Mouse (Mus musculus) heart, embryonic 10.5 days (tissue): ENCODE data around the gene Reep6. TPM values are rescaled to one million over a fixed set of nuclear protein-coding genes. Genes with fewer than 3 reads are reported as not detected.

Source experiments
- DNase-seq: peaks from one replicate; pipeline ENCODE4 v3.0.0-alpha.2; 2017; ENCODE audit warnings: low spot score
- H3K27ac ChIP-seq: fragments of 300-500 bp; sonication (generic); 2 replicates; pipeline ENCODE4 v1.5.1; 2016; ENCODE audit warnings: mild to moderate bottlenecking
- H3K27me3 ChIP-seq: fragments of 300-500 bp; sonication (generic); 2 replicates; pipeline ENCODE4 v1.6.1; 2016; ENCODE audit warnings: mild to moderate bottlenecking; ENCODE audit not compliant: poor library complexity, insufficient read depth, severe bottlenecking
- H3K36me3 ChIP-seq: fragments of 300-500 bp; sonication (generic); 2 replicates; pipeline ENCODE4 v1.6.1; 2016; ENCODE audit warnings: mild to moderate bottlenecking, moderate library complexity
- H3K4me1 ChIP-seq: fragments of 300-500 bp; sonication (generic); 2 replicates; pipeline ENCODE4 v1.6.1; 2016; ENCODE audit warnings: mild to moderate bottlenecking
- H3K4me3 ChIP-seq: fragments of 300-500 bp; sonication (generic); 2 replicates; pipeline ENCODE4 v1.5.1; 2016; ENCODE audit warnings: mild to moderate bottlenecking, moderate library complexity
- H3K9me3 ChIP-seq: fragments of 300-500 bp; sonication (generic); 2 replicates; pipeline ENCODE4 v1.6.1; 2016; ENCODE audit warnings: mild to moderate bottlenecking, moderate library complexity
- WGBS: fragments of 180-500 bp; shearing (Covaris S2); methylation state at CpG from one replicate; pipeline ENCODE4 v1.1.7; 2016; 5-methylcytosine and 5-hydroxymethylcytosine counted together
- polyA plus RNA-seq: library from polyadenylated mRNA; unstranded; fragments of >200 nt; fragmentation: Nextera tagmentation; extraction: Ambion mirVana; gene quantifications from 2 replicates; pipeline ENCODE4 v1.2.1, GENCODE M21; 2016

The Reep6 gene
- polyA plus RNA-seq, 1 experiment from 2014 or later = 18.3 TPM

GRCm38 (mm10) chr10:80356001-80356682 is 26.4 kb downstream of the Reep6 start, which contains the start of gene Plk5:
TSS of gene Plk5 (plus strand) at chr10:80356459.
- DNase-seq = no peak
- H3K4me1 ChIP-seq = peaks cover 28% of the 10 kb centered on the region
- no peaks in the 10 kb centered on the region for H3K9me3 ChIP-seq
- no peaks in the 10 kb centered on the region for H3K36me3 ChIP-seq
- H3K27ac ChIP-seq = no peak within 1 kb of the TSS
- H3K4me3 ChIP-seq = peak within 1 kb of the TSS; percentile 49
- H3K27me3 ChIP-seq = peaks cover 99% of the 10 kb centered on the region
- 2% methylated on average over 52 of the region's 53 CpGs for WGBS

GRCm38 (mm10) chr10:80356737-80357136 is 27.0 kb downstream of the Reep6 start:
- no peak for DNase-seq
- H3K27ac ChIP-seq = no peak overlapping the region
- peak overlapping the region; percentile 49 for H3K4me3 ChIP-seq

GRCm38 (mm10) chr10:80357336-80357735 is 27.6 kb downstream of the Reep6 start:
- no peak overlapping the region for H3K27ac ChIP-seq
- peaks cover 26% of the 10 kb centered on the region for H3K4me1 ChIP-seq
- no peaks in the 10 kb centered on the region for H3K36me3 ChIP-seq
- H3K9me3 ChIP-seq = no peaks in the 10 kb centered on the region
- no peak for DNase-seq
- no peak overlapping the region for H3K4me3 ChIP-seq
- 34% methylated on average over 7 of the region's 7 CpGs for WGBS
- peaks cover 94% of the 10 kb centered on the region for H3K27me3 ChIP-seq

More at GRCm38 (mm10) chr10:80356737-80357136, 27.0 kb downstream of the Reep6 start:
- peaks cover 28% of the 10 kb centered on the region for H3K4me1 ChIP-seq
- no peaks in the 10 kb centered on the region for H3K36me3 ChIP-seq
- WGBS = 4% methylated on average over 34 of the region's 34 CpGs
- H3K9me3 ChIP-seq = no peaks in the 10 kb centered on the region
- H3K27me3 ChIP-seq = peaks cover 99% of the 10 kb centered on the region

DNA sequence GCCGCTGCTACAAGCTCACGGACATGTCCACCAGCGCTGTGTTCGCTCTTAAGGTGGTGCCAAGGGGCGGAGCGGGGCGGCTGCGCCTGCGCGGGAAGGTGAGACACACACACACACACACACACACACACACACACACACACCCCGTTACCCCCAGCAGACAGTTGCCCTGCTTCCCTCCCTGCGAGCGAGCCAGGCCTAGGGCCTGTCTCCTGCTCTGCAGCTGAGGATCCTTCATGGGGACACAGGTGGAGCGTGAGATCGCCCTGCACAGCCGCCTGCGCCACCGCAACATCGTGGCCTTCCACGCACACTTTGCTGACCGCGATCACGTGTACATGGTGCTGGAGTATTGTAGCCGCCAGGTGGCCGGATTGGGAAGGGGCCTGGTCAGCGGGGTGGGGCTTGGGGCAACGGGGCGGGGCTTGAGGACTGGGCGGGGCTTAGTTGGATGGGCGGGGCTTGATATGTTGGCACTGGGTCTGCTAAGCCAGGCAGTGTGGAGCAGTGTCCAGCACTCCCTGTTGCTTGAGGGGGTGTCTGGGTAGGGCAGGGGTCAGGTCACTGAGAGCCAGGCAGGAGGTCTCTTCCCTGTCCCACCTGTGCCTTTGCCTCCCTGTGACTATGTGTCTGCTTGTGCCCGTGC is 28.4 kb downstream of the Reep6 start:
- H3K27me3 ChIP-seq = peaks cover 94% of the 10 kb centered on the region
- no peaks in the 10 kb centered on the region for H3K9me3 ChIP-seq
- DNase-seq = no peak
- peak overlapping the region; percentile 44 for H3K4me3 ChIP-seq
- H3K36me3 ChIP-seq = no peaks in the 10 kb centered on the region
- H3K4me1 ChIP-seq = peaks cover 19% of the 10 kb centered on the region
- 7% methylated on average over 31 of the region's 31 CpGs for WGBS
- no peak overlapping the region for H3K27ac ChIP-seq

- H3K27ac ChIP-seq = no peak overlapping the region
- peaks cover 7% of the 10 kb centered on the region for H3K4me1 ChIP-seq
- 50% methylated on average over 6 of the region's 6 CpGs for WGBS
- H3K4me3 ChIP-seq = no peak overlapping the region
- no peaks in the 10 kb centered on the region for H3K36me3 ChIP-seq
- H3K27me3 ChIP-seq = peaks cover 91% of the 10 kb centered on the region
- 0 out of 2 replicates have a peak, but pooled peaks cover 4% of the 10 kb centered on the region for H3K9me3 ChIP-seq
- DNase-seq = no peak
These were observed 34.0 kb downstream of the Reep6 start for GRCm38 (mm10) chr10:80363734-80364133.

DNA sequence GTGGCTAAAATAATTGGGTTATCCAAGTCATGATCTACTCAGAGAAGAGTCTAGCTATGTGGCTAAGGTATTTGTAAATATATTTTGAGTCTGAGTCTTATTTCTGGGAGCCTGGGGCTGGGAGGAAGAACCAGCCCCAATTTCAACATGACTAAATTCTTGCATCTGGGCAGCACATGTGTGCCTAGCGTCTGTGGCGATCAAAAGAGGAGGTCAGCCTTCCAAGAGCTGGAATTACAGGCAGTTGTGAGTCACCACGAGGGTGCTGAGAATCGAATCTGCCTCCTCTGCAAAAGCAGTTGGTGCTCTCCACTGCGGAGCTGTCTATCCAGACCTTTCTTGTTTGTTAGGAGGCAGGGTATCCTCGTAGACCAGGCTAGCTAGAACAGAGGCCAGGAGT is 36.0 kb downstream of the Reep6 start:
- Histone ChIP-seq H3K4me3 (no peak overlapping the region), H3K4me1 (peaks cover 7% of the 10 kb centered on the region), H3K27me3 (peaks cover 71% of the 10 kb centered on the region), H3K36me3 (no peaks in the 10 kb centered on the region), H3K27ac (no peak overlapping the region), H3K9me3 (0 out of 2 replicates have a peak, but pooled peaks cover 4% of the 10 kb centered on the region)
- 60% methylated on average over 6 of the region's 6 CpGs for WGBS
- DNase-seq = no peak

DNA sequence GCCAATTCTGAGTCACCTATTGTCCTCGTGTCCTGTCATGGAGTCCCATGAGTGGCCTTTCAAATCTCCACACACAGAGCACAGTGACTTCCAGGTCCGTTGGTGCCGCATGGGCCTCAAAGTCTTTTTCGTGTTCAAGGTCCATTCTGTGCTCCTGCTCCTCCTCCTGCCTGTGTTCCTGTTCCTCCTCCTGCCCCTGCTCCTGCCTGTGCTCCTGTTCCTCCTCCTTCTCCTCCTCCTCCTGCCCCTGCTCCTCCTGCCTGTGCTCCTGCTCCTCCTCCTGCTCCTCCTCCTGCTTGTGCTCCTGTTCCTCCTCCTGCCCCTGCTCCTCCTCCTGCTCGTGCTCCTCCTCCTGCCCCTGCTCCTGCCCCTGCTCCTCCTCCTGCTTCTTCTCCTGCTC is 38.2 kb downstream of the Reep6 start:
- Histone ChIP-seq H3K4me1 (peaks cover 17% of the 10 kb centered on the region), H3K27ac (no peak overlapping the region), H3K4me3 (no peak overlapping the region), H3K9me3 (0 out of 2 replicates have a peak, but pooled peaks cover 4% of the 10 kb centered on the region), H3K27me3 (peaks cover 65% of the 10 kb centered on the region), H3K36me3 (no peaks in the 10 kb centered on the region)
- whole genome bisulfite sequencing = 66% methylated on average over 5 of the region's 5 CpGs
- no peak for DNase-seq

GRCm38 (mm10) chr10:80368392-80368791 is 38.6 kb downstream of the Reep6 start:
- Histone ChIP-seq H3K36me3 (no peaks in the 10 kb centered on the region), H3K27ac (no peak overlapping the region), H3K27me3 (peaks cover 65% of the 10 kb centered on the region), H3K4me1 (peaks cover 17% of the 10 kb centered on the region), H3K4me3 (no peak overlapping the region), H3K9me3 (0 out of 2 replicates have a peak, but pooled peaks cover 4% of the 10 kb centered on the region)
- 81% methylated on average over 6 of the region's 6 CpGs for WGBS
- no peak for DNase-seq

- WGBS = 74% methylated on average over 21 of the region's 21 CpGs
- no peaks in the 10 kb centered on the region for H3K36me3 ChIP-seq
- no peak overlapping the region for H3K27ac ChIP-seq
- 0 out of 2 replicates have a peak, but pooled peaks cover 4% of the 10 kb centered on the region for H3K9me3 ChIP-seq
- H3K27me3 ChIP-seq = peaks cover 48% of the 10 kb centered on the region
- no peak for DNase-seq
- peaks cover 10% of the 10 kb centered on the region for H3K4me1 ChIP-seq
- H3K4me3 ChIP-seq = no peak overlapping the region
These were observed 40.4 kb downstream of the Reep6 start for GRCm38 (mm10) chr10:80369995-80370747.

DNA sequence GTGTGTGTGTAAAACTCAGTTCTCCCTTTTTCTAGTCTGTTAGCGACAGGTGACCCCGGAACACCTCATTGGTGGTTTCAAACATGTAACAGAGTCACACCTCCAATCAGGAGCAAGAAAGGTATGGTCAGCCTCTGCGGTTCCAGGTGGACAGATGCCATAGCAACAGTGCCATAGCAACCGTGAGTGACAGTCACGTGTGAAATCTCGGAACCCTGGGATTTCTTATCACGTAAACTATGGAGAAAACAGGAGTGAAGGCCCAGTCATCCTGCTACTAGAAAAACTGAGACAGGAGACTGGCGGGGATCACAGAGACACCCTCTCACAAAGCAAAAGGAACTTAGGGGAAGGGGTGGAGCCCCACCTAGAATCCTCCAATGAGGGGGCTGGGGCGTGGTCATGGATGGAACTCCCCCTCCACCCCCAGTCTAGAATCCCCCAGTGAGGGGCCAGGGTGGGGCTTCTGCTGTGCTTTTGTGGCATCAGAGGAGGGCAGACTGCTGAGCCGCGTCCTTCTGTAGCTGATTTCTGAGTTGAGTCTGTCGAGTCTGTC is 41.7 kb downstream of the Reep6 start:
- Histone ChIP-seq H3K36me3 (no peaks in the 10 kb centered on the region), H3K27me3 (peaks cover 38% of the 10 kb centered on the region), H3K4me3 (peak overlapping the region; percentile 44), H3K9me3 (0 out of 2 replicates have a peak, but pooled peaks cover 4% of the 10 kb centered on the region), H3K4me1 (peaks cover 10% of the 10 kb centered on the region), H3K27ac (no peak overlapping the region)
- 5% methylated on average over 12 of the region's 12 CpGs for WGBS
- DNase-seq = no peak

DNA sequence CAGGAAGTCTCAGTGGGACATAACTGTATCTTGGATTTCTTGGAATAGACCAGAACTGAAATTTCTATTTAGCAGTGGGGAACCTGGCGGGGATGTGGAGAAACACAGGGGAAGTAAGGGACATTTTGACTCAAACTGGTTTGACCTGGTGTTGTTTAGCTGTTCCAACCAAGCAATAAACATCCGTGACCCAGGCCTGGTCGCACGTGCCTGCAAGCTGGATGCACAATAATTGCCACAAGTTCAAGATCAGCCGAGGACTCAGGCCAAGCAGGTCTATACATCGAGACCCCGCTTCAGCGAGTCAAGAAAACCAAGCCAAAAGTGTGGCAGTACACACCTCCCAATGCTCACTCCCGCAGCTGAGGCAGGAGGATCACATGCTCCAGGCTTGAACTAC is 42.2 kb downstream of the Reep6 start:
- peak overlapping the region; percentile 44 for H3K4me3 ChIP-seq
- no peak for DNase-seq
- 0 out of 2 replicates have a peak, but pooled peaks cover 4% of the 10 kb centered on the region for H3K9me3 ChIP-seq
- H3K36me3 ChIP-seq = no peaks in the 10 kb centered on the region
- WGBS = 56% methylated on average over 9 of the region's 9 CpGs
- no peak overlapping the region for H3K27ac ChIP-seq
- H3K4me1 ChIP-seq = peaks cover 10% of the 10 kb centered on the region
- peaks cover 33% of the 10 kb centered on the region for H3K27me3 ChIP-seq

DNA sequence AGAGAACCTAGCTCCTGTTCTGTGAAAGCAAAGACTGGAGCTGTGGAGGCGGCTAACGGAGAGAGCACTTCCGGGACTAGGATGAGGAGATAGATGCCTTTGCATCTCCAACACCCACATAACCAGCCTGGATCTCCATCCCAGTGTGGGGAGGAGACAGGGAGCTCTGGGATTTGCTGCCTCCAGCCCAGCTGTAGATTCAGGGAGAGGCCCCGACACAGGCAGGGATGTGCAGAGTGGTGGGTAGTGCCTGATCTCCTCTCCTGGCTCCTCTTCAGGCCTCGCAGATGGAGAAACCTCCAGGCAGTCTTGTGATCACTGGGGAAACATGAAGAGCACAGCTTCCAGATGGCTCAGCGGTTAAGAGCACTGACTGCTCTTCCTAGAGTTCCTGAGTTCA is 43.0 kb downstream of the Reep6 start:
- WGBS = 77% methylated on average over 6 of the region's 6 CpGs
- peaks cover 10% of the 10 kb centered on the region for H3K4me1 ChIP-seq
- no peaks in the 10 kb centered on the region for H3K36me3 ChIP-seq
- H3K27me3 ChIP-seq = peaks cover 27% of the 10 kb centered on the region
- no peak overlapping the region for H3K27ac ChIP-seq
- no peak overlapping the region for H3K4me3 ChIP-seq
- 0 out of 2 replicates have a peak, but pooled peaks cover 4% of the 10 kb centered on the region for H3K9me3 ChIP-seq
- DNase-seq = no peak
